Comparison of ENCODE assay signal across 9 mouse cellular contexts in genomic region chr8:106135672-106136071, GRCm38 (mm10). TPM values are rescaled to one million over a fixed set of nuclear protein-coding genes. Genes with fewer than 3 reads are reported as not detected.
DNase-seq lines count a peak whose midpoint lies in the region; ATAC-seq lines count a peak whose summit lies in the region.
"Had no signal": no experiment of that assay in that cellular context is flagged by ENCODE, and none has a peak within 500 bp of the region (broad histone marks: within the 10 kb centered on the region; RNA-seq: fewer than 3 reads in every experiment).

No protein-coding gene starts in this region.

- ATAC-seq in heart, embryonic 14.5 days (ENCODE audit: insufficient number of reproducible peaks, insufficient read depth, low FRiP score, low read depth): no peak
- peak; percentile 60 for ATAC-seq in kidney, embryonic 16.5 days (ENCODE audit: low FRiP score, low TSS enrichment)
- ATAC-seq in midbrain, embryonic 12.5 days (ENCODE audit: low FRiP score, low read depth): peak; percentile 32; the same call in 1 of the 2 replicates
- no peak for ATAC-seq in activated CD4-positive, CD25-positive, alpha-beta regulatory T cell, adult 4 months
- ATAC-seq in monocyte, adult 5-6 weeks (replicated peaks; ENCODE audit: insufficient number of reproducible peaks, low FRiP score, low TSS enrichment, poor library complexity, severe bottlenecking): no peak

- H3K4me1 ChIP-seq in heart, embryonic 14.5 days (ENCODE audit: control insufficient read depth in 2 of 2, insufficient read depth in 2 of 2, low read length in 2 of 2): peaks cover 6 to 32% of the 10 kb centered on the region in 2 experiments; a peak in 3 of 4 replicates
- peaks cover 51% of the 10 kb centered on the region for H3K4me1 ChIP-seq in embryonic facial prominence, embryonic 10.5 days
- peaks cover 40% of the 10 kb centered on the region; the same call in 1 of the 2 replicates for H3K4me1 ChIP-seq in kidney, embryonic 16.5 days (ENCODE audit: insufficient read depth, low read length)
- peaks cover 30% of the 10 kb centered on the region for H3K4me1 ChIP-seq in midbrain, embryonic 12.5 days

- no peak overlapping the region for H3K27ac ChIP-seq in heart, embryonic 14.5 days (replicated peaks in 1 of 2; ENCODE audit: control insufficient read depth in 1 of 2, insufficient read depth in 1 of 2, low read depth in 2 of 2, low read length in 2 of 2)
- peak overlapping the region; percentile 73; the same call in 1 of the 2 replicates for H3K27ac ChIP-seq in embryonic facial prominence, embryonic 10.5 days (replicated peaks)
- peak overlapping the region; percentile 86 for H3K27ac ChIP-seq in kidney, embryonic 16.5 days (ENCODE audit: low read length)
- no peak overlapping the region for H3K27ac ChIP-seq in midbrain, embryonic 12.5 days (replicated peaks)
- H3K27ac ChIP-seq: macrophage had no signal

- H3K9ac ChIP-seq in heart, embryonic 14.5 days (ENCODE audit: low read length): 0 out of 2 replicates have a peak overlapping the region, but pooled peaks have one; percentile 73
- H3K9ac ChIP-seq in kidney, embryonic 16.5 days (replicated peaks; ENCODE audit: low read length): peak overlapping the region; percentile 70
- no peak overlapping the region for H3K9ac ChIP-seq in midbrain, embryonic 12.5 days (replicated peaks)

- intact Hi-C loops in heart, postnatal 10 days (cut with DNase I): no loop called here

- peaks cover 13% of the 10 kb centered on the region for H3K36me3 ChIP-seq in heart, embryonic 14.5 days (ENCODE audit: control insufficient read depth, insufficient read depth, low read length)
- peaks cover 32% of the 10 kb centered on the region for H3K36me3 ChIP-seq in embryonic facial prominence, embryonic 10.5 days (replicated peaks)
- peaks cover 13% of the 10 kb centered on the region for H3K36me3 ChIP-seq in kidney, embryonic 16.5 days (ENCODE audit: insufficient read depth, low read length)
- peaks cover 23% of the 10 kb centered on the region for H3K36me3 ChIP-seq in midbrain, embryonic 12.5 days

- DNase-seq in heart, postnatal 10 days: no peak
- DNase-seq in embryonic facial prominence, embryonic 10.5 days (ENCODE audit: low spot score): peak; percentile 38
- DNase-seq in right cerebral cortex, postnatal 25 days: no peak

- H3K4me2 ChIP-seq in heart, embryonic 14.5 days (ENCODE audit: low read length): peak overlapping the region; percentile 97
- H3K4me2 ChIP-seq in kidney, embryonic 16.5 days (replicated peaks; ENCODE audit: low read depth, low read length): peak overlapping the region; percentile 85
- peak overlapping the region; percentile 65 for H3K4me2 ChIP-seq in midbrain, embryonic 12.5 days (replicated peaks)

- WGBS in heart, embryonic 14.5 days: 10% methylated on average over 19 of the region's 19 CpGs
- 7% methylated on average over 19 of the region's 19 CpGs for whole genome bisulfite sequencing in embryonic facial prominence, embryonic 10.5 days
- 4% methylated on average over 19 of the region's 19 CpGs for WGBS in kidney, embryonic 16.5 days
- 7% methylated on average over 19 of the region's 19 CpGs for WGBS in midbrain, embryonic 12.5 days

- H3K27me3 ChIP-seq in heart, embryonic 14.5 days (ENCODE audit: control insufficient read depth, insufficient read depth, low read length): peaks cover 29% of the 10 kb centered on the region
- peaks cover 84% of the 10 kb centered on the region for H3K27me3 ChIP-seq in embryonic facial prominence, embryonic 10.5 days (replicated peaks; ENCODE audit: low read depth, poor library complexity, severe bottlenecking)
- H3K27me3 ChIP-seq in kidney, embryonic 16.5 days (ENCODE audit: insufficient read depth, low read length): peaks cover 26% of the 10 kb centered on the region
- H3K27me3 ChIP-seq in midbrain, embryonic 12.5 days: peaks cover 77% of the 10 kb centered on the region

- no peaks in the 10 kb centered on the region for H3K9me3 ChIP-seq in heart, embryonic 14.5 days (ENCODE audit: control insufficient read depth, low read length)
- H3K9me3 ChIP-seq in embryonic facial prominence, embryonic 10.5 days: no peaks in the 10 kb centered on the region
- H3K9me3 ChIP-seq in kidney, embryonic 16.5 days (ENCODE audit: low read length): no peaks in the 10 kb centered on the region
- no peaks in the 10 kb centered on the region for H3K9me3 ChIP-seq in midbrain, embryonic 12.5 days

- H3K4me3 ChIP-seq in heart, embryonic 14.5 days (ENCODE audit: control insufficient read depth in 1 of 2, insufficient read depth in 1 of 2, low read depth in 1 of 2, low read length in 2 of 2): peak overlapping the region in 1 of 2 experiments; percentile 61; a peak in 3 of 4 replicates
- H3K4me3 ChIP-seq in embryonic facial prominence, embryonic 10.5 days: peak overlapping the region; percentile 65
- peak overlapping the region; percentile 61 for H3K4me3 ChIP-seq in kidney, embryonic 16.5 days (ENCODE audit: low read length)
- H3K4me3 ChIP-seq in midbrain, embryonic 12.5 days: peak overlapping the region; percentile 43

RNA-seq across cellular contexts. Expression of gene Esrp2, which starts 1.1 kb away (rescaled TPM):
- 0.34 and 0.55 TPM in 2 replicates for polyA plus RNA-seq in heart, embryonic 14.5 days (2014; fragmentation: Nextera tagmentation; extraction: Ambion mirVana)
- 1 to 10 TPM in 1 of 2 experiments, under 1 TPM in 1; 0.64 to 1.2 TPM for total RNA-seq in heart, postnatal 10 days (2021)
- 7.5 and 10.5 TPM in 2 replicates for polyA plus RNA-seq in embryonic facial prominence, embryonic 10.5 days (2016; fragmentation: Nextera tagmentation; extraction: Ambion mirVana)
- 24.3 and 28.5 TPM in 2 replicates for polyA plus RNA-seq in kidney, embryonic 16.5 days (2015; fragmentation: Nextera tagmentation; extraction: Ambion mirVana)
- polyA plus RNA-seq in midbrain, embryonic 12.5 days (2016; fragmentation: Nextera tagmentation; extraction: Ambion mirVana): 0.87 and 1.3 TPM in 2 replicates
- under 1 TPM in 1 of 2 experiments, not detected in 1; 0.20 TPM for polyA plus RNA-seq in activated CD4-positive, CD25-positive, alpha-beta regulatory T cell, adult 4 months (2017; shearing (Covaris generic))
- total RNA-seq in monocyte, adult 5-6 weeks (2017): not detected in 3 replicates
- polyA plus RNA-seq: macrophage had no signal

RNA-seq across cellular contexts. Expression of gene Pla2g15, which starts 14.5 kb away (rescaled TPM):
- 2.4 and 2.5 TPM in 2 replicates for polyA plus RNA-seq in heart, embryonic 14.5 days (2014; fragmentation: Nextera tagmentation; extraction: Ambion mirVana)
- total RNA-seq in heart, postnatal 10 days (2021): 1 to 10 TPM; 6.9 to 8.0 TPM
- polyA plus RNA-seq in embryonic facial prominence, embryonic 10.5 days (2016; fragmentation: Nextera tagmentation; extraction: Ambion mirVana): 12.8 and 13.8 TPM in 2 replicates
- polyA plus RNA-seq in kidney, embryonic 16.5 days (2015; fragmentation: Nextera tagmentation; extraction: Ambion mirVana): 14.9 and 15.6 TPM in 2 replicates
- 14.2 and 16.7 TPM in 2 replicates for polyA plus RNA-seq in midbrain, embryonic 12.5 days (2016; fragmentation: Nextera tagmentation; extraction: Ambion mirVana)
- 1 to 10 TPM; 1.9 to 4.0 TPM for polyA plus RNA-seq in activated CD4-positive, CD25-positive, alpha-beta regulatory T cell, adult 4 months (2017; shearing (Covaris generic))
- 7.7 to 8.6 TPM (median 8.2 TPM) in 3 replicates for total RNA-seq in monocyte, adult 5-6 weeks (2017)

RNA-seq across cellular contexts. Expression of gene Slc7a6, which starts 33.0 kb away (rescaled TPM):
- 40.4 TPM in 2 replicates for polyA plus RNA-seq in heart, embryonic 14.5 days (2014; fragmentation: Nextera tagmentation; extraction: Ambion mirVana)
- 10 to 100 TPM; 17.8 to 20.3 TPM for total RNA-seq in heart, postnatal 10 days (2021)
- 71.6 and 84.5 TPM in 2 replicates for polyA plus RNA-seq in embryonic facial prominence, embryonic 10.5 days (2016; fragmentation: Nextera tagmentation; extraction: Ambion mirVana)
- polyA plus RNA-seq in kidney, embryonic 16.5 days (2015; fragmentation: Nextera tagmentation; extraction: Ambion mirVana): 49.9 and 52.4 TPM in 2 replicates
- 63.2 and 63.8 TPM in 2 replicates for polyA plus RNA-seq in midbrain, embryonic 12.5 days (2016; fragmentation: Nextera tagmentation; extraction: Ambion mirVana)
- polyA plus RNA-seq in activated CD4-positive, CD25-positive, alpha-beta regulatory T cell, adult 4 months (2017; shearing (Covaris generic)): 10 to 100 TPM; 26.2 to 33.6 TPM
- 11.1 to 13.3 TPM (median 13.1 TPM) in 3 replicates for total RNA-seq in monocyte, adult 5-6 weeks (2017)

Comparison
In these comparisons a context has a peak if more than half of its experiments do, and no peak if none do; other contexts are left out.
1. ATAC-seq: peak in kidney, embryonic 16.5 days (single experiment) and midbrain, embryonic 12.5 days (single experiment); none in heart, embryonic 14.5 days (single experiment), activated CD4-positive, CD25-positive, alpha-beta regulatory T cell, adult 4 months (single experiment) and monocyte, adult 5-6 weeks (single experiment).
2. H3K27ac ChIP-seq: peak in embryonic facial prominence, embryonic 10.5 days (single experiment) and kidney, embryonic 16.5 days (single experiment); none in heart, embryonic 14.5 days (0 of 2) and midbrain, embryonic 12.5 days (single experiment).
3. Peak in every context shown above with its lines, with median percentiles within 50 percentile points of each other: H3K4me2 ChIP-seq.